19 mouse cellular contexts compared by ENCODE assay signal in genomic region chr1:90514176-90514575, GRCm38 (mm10).
"Had no signal": no experiment of that assay in that cellular context is flagged by ENCODE, and none has a peak within 500 bp of the region (broad histone marks: within the 10 kb centered on the region; RNA-seq: fewer than 3 reads in every experiment).

No protein-coding gene starts in this region.

- H3K27ac ChIP-seq: kidney, postnatal 0 days; layer of hippocampus, adult 2 months; limb, embryonic 10.5 days; limb, embryonic 13.5 days; liver, embryonic 12.5 days; liver, embryonic 15.5 days; lung, embryonic 15.5 days; stomach, embryonic 15.5 days had no signal

- H3K9ac ChIP-seq: limb, embryonic 13.5 days; liver, embryonic 12.5 days; liver, embryonic 15.5 days; lung, embryonic 15.5 days; stomach, embryonic 15.5 days had no signal

- DNase-seq: kidney, adult 8-10 months; kidney, postnatal 25 days; layer of hippocampus, adult 9-11 months; liver; lung, adult 18-20 months; lung, postnatal 10 days; lung, postnatal 36 days; midbrain, embryonic 14.5 days; thymus, postnatal 25 days had no signal

- H3K9me3 ChIP-seq: limb, embryonic 10.5 days; liver, embryonic 12.5 days; liver, embryonic 15.5 days; lung, embryonic 15.5 days; stomach, embryonic 15.5 days had no signal

- H3K4me3 ChIP-seq: layer of hippocampus, adult 2 months; limb, embryonic 10.5 days; limb, embryonic 13.5 days; liver, embryonic 12.5 days; liver, embryonic 15.5 days; lung, embryonic 15.5 days; megakaryocyte, embryonic 14.5 days; stomach, embryonic 15.5 days had no signal

- H3K27me3 ChIP-seq: limb, embryonic 13.5 days; liver, embryonic 12.5 days; liver, embryonic 15.5 days; megakaryocyte, embryonic 14.5 days; stomach, embryonic 15.5 days had no signal

- H3K36me3 ChIP-seq: limb, embryonic 10.5 days; limb, embryonic 13.5 days; liver, embryonic 12.5 days; liver, embryonic 15.5 days; lung, embryonic 15.5 days; stomach, embryonic 15.5 days had no signal

- ATAC-seq: liver, embryonic 12.5 days had no signal

- H3K4me2 ChIP-seq: limb, embryonic 13.5 days; liver, embryonic 12.5 days; liver, embryonic 15.5 days; lung, embryonic 15.5 days; midbrain, embryonic 11.5 days; stomach, embryonic 15.5 days had no signal

- H3K4me1 ChIP-seq: liver, embryonic 12.5 days; liver, embryonic 15.5 days; lung, embryonic 15.5 days; megakaryocyte, embryonic 14.5 days had no signal
